Mouse (Mus musculus): Measurements from ENCODE around the gene Sik3.
A peak's percentile ranks its signal among the peaks of the same experiment; 100 is the strongest.

Sik3 gene

GRCm38 (mm10) chr9:46012091-46013008 lies at the start of gene Sik3, which contains the start of gene Pafah1b2:
Sik3 (plus strand) TSS chr9:46012820.
Pafah1b2 (minus strand) TSS chr9:46012690.
- no peak for TF ChIP-seq GATA4 (IDR thresholded peaks at IDR 0.05; ENCODE audit: insufficient replicate concordance, low read length)

GRCm38 (mm10) chr9:45963577-45963976 lies 49.0 kb upstream of the Sik3 start:
- TF ChIP-seq GATA4 (IDR thresholded peaks at IDR 0.05; ENCODE audit: insufficient replicate concordance, low read length): no peak

- no peak for TF ChIP-seq GATA4 (IDR thresholded peaks at IDR 0.05; ENCODE audit: insufficient replicate concordance, low read length)
Observed at GRCm38 (mm10) chr9:45976884-45977283, 35.7 kb upstream of the Sik3 start.

GRCm38 (mm10) chr9:45979778-45980177 lies 32.8 kb upstream of the Sik3 start:
- TF ChIP-seq GATA4 (IDR thresholded peaks at IDR 0.05; ENCODE audit: insufficient replicate concordance, low read length): no peak

- TF ChIP-seq GATA4 (IDR thresholded peaks at IDR 0.05; ENCODE audit: insufficient replicate concordance, low read length): no peak
Observed at GRCm38 (mm10) chr9:45980611-45981010, 32.0 kb upstream of the Sik3 start.

GRCm38 (mm10) chr9:45981331-45981730 lies 31.3 kb upstream of the Sik3 start:
- TF ChIP-seq GATA4 (IDR thresholded peaks at IDR 0.05; ENCODE audit: insufficient replicate concordance, low read length): no peak

- TF ChIP-seq GATA4 (IDR thresholded peaks at IDR 0.05; ENCODE audit: insufficient replicate concordance, low read length): no peak
Observed at GRCm38 (mm10) chr9:45983676-45984408, 28.8 kb upstream of the Sik3 start.

GRCm38 (mm10) chr9:45984409-45985228 lies 28.0 kb upstream of the Sik3 start:
- peak; percentile 24; the same call in 1 of the 2 replicates for TF ChIP-seq GATA4 (IDR thresholded peaks at IDR 0.05; ENCODE audit: insufficient replicate concordance, low read length)

GRCm38 (mm10) chr9:45985229-45985567 lies 27.4 kb upstream of the Sik3 start:
- 0 out of 2 replicates have a peak, but pooled peaks have one; percentile 4 for TF ChIP-seq GATA4 (IDR thresholded peaks at IDR 0.05; ENCODE audit: insufficient replicate concordance, low read length)

GRCm38 (mm10) chr9:45999009-45999408 lies 13.6 kb upstream of the Sik3 start:
- TF ChIP-seq GATA4 (IDR thresholded peaks at IDR 0.05; ENCODE audit: insufficient replicate concordance, low read length): no peak

- TF ChIP-seq GATA4 (IDR thresholded peaks at IDR 0.05; ENCODE audit: insufficient replicate concordance, low read length): no peak
Observed at GRCm38 (mm10) chr9:46003729-46004128, 8.9 kb upstream of the Sik3 start.

- no peak for TF ChIP-seq GATA4 (IDR thresholded peaks at IDR 0.05; ENCODE audit: insufficient replicate concordance, low read length)
Observed at GRCm38 (mm10) chr9:46004529-46004928, 8.1 kb upstream of the Sik3 start.

- TF ChIP-seq GATA4 (IDR thresholded peaks at IDR 0.05; ENCODE audit: insufficient replicate concordance, low read length): no peak
Observed at GRCm38 (mm10) chr9:46006224-46006623, 6.4 kb upstream of the Sik3 start.

- TF ChIP-seq GATA4 (IDR thresholded peaks at IDR 0.05; ENCODE audit: insufficient replicate concordance, low read length): no peak
Observed at GRCm38 (mm10) chr9:46008931-46009668, 3.5 kb upstream of the Sik3 start.

GRCm38 (mm10) chr9:46009669-46009983 lies 3.0 kb upstream of the Sik3 start:
- no peak for TF ChIP-seq GATA4 (IDR thresholded peaks at IDR 0.05; ENCODE audit: insufficient replicate concordance, low read length)

Data from liver, adult (tissue).